In the genomic region with DNA sequence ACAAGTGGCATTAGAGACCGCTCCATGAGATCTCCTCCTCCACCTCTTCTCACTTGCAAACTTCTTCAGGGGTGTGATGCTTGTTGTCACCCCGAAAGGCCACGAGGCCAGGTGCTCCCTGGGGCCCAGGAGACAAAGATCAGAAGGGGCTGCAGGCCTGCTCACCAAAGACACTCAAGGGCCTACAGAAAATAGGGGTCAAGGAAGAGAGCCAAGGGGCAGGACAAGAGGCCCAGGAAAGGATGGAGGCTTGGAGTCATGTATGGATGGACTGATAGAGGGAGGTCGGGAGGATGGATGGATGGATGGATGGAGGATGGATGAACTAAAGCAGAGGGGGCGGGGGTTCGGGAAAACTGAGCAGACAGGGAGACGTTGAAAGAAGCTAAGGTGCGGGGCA, we compare ENCODE assay signal across 8 mouse cellular contexts. TPM values are rescaled to one million over a fixed set of nuclear protein-coding genes. Genes with fewer than 3 reads are reported as not detected.
A peak's percentile ranks its signal among the peaks of the same experiment; 100 is the strongest.
DNase-seq lines count a peak whose midpoint lies in the region; ATAC-seq and TF ChIP-seq lines count a peak whose summit lies in the region.

No protein-coding gene starts in this region.

- H3K27me3 ChIP-seq in testis, adult 2 months (ENCODE audit: control insufficient read depth, insufficient read depth, low read length): no peaks in the 10 kb centered on the region
- peaks cover 4% of the 10 kb centered on the region; the same call in 1 of the 2 replicates for H3K27me3 ChIP-seq in liver, embryonic 11.5 days (replicated peaks; ENCODE audit: control insufficient read depth, insufficient read depth, low read length)
- H3K27me3 ChIP-seq in stomach, postnatal 0 days (ENCODE audit: control insufficient read depth, insufficient read depth, low read length): no peaks in the 10 kb centered on the region

- peak overlapping the region; percentile 89 for H3K4me2 ChIP-seq in liver, embryonic 11.5 days
- H3K4me2 ChIP-seq in stomach, postnatal 0 days (replicated peaks; ENCODE audit: low read depth): peak overlapping the region; percentile 73

- TF ChIP-seq EP300 in stomach, postnatal 0 days (optimal IDR thresholded peaks at IDR 0.05): no peak

- peak; percentile 49 to 60 for DNase-seq in cerebellum, postnatal 14 days
- DNase-seq in cerebellum, postnatal 36 days: no peak
- no peak for DNase-seq in testis, postnatal 14 days (ENCODE audit: low spot score)
- DNase-seq in liver, embryonic 11.5 days (ENCODE audit: low spot score): no peak
- no peak for DNase-seq in stomach, postnatal 0 days (ENCODE audit: low spot score)
- no peak for DNase-seq in urinary bladder, postnatal 36 days (ENCODE audit: low spot score in 2 of 2)
- no peak for DNase-seq in right cerebral cortex, postnatal 14 days

- peak overlapping the region; percentile 91 for H3K4me3 ChIP-seq in testis, adult 2 months (ENCODE audit: control insufficient read depth, low read depth, low read length)
- H3K4me3 ChIP-seq in liver, embryonic 11.5 days (ENCODE audit: low read depth, low read length): peak overlapping the region; percentile 63
- peak overlapping the region; percentile 76 for H3K4me3 ChIP-seq in stomach, postnatal 0 days (ENCODE audit: low read depth, low read length)

- peak overlapping the region; percentile 75 for H3K9ac ChIP-seq in liver, embryonic 11.5 days (ENCODE audit: low read depth, low read length)
- peak overlapping the region; percentile 87 for H3K9ac ChIP-seq in stomach, postnatal 0 days (ENCODE audit: low read length)

- H3K9me3 ChIP-seq in liver, embryonic 11.5 days (ENCODE audit: control insufficient read depth, low read length): no peaks in the 10 kb centered on the region
- H3K9me3 ChIP-seq in stomach, postnatal 0 days (ENCODE audit: control insufficient read depth, low read length): no peaks in the 10 kb centered on the region

- TF ChIP-seq POLR2A in testis, adult 2 months (IDR thresholded peaks at IDR 0.05; ENCODE audit: control insufficient read depth, low read depth, low read length): no peak

- ATAC-seq in liver, embryonic 11.5 days (replicated peaks; ENCODE audit: low FRiP score): no peak
- no peak for ATAC-seq in stomach, postnatal 0 days (ENCODE audit: low FRiP score, low TSS enrichment)

- WGBS in liver, embryonic 11.5 days: 15% methylated on average over 8 of the region's 8 CpGs
- WGBS in stomach, postnatal 0 days: 5% methylated on average over 8 of the region's 8 CpGs

- H3K36me3 ChIP-seq in testis, adult 2 months (ENCODE audit: control insufficient read depth, insufficient read depth, low read length): no peaks in the 10 kb centered on the region
- peaks cover 18% of the 10 kb centered on the region for H3K36me3 ChIP-seq in liver, embryonic 11.5 days (ENCODE audit: control insufficient read depth, insufficient read depth, low read length)
- H3K36me3 ChIP-seq in stomach, postnatal 0 days (ENCODE audit: control insufficient read depth, insufficient read depth, low read length): no peaks in the 10 kb centered on the region; the same call in 1 of the 2 replicates

- H3K4me1 ChIP-seq in testis, adult 2 months (ENCODE audit: control insufficient read depth, insufficient read depth, low read length): peaks cover 14% of the 10 kb centered on the region
- peaks cover 16% of the 10 kb centered on the region for H3K4me1 ChIP-seq in liver, embryonic 11.5 days (replicated peaks; ENCODE audit: control insufficient read depth, insufficient read depth, low read length)
- peaks cover 5% of the 10 kb centered on the region; the same call in 1 of the 2 replicates for H3K4me1 ChIP-seq in stomach, postnatal 0 days (replicated peaks; ENCODE audit: control insufficient read depth, insufficient read depth)

- no peak overlapping the region for H3K27ac ChIP-seq in testis, adult 2 months (ENCODE audit: control insufficient read depth, insufficient read depth, low read depth, low read length)
- H3K27ac ChIP-seq in liver, embryonic 11.5 days (ENCODE audit: low read depth, low read length): no peak overlapping the region
- H3K27ac ChIP-seq in stomach, postnatal 0 days (replicated peaks): no peak overlapping the region

- no peak for TF ChIP-seq CTCF in testis, adult 2 months (IDR thresholded peaks at IDR 0.05; ENCODE audit: control insufficient read depth, insufficient read depth, insufficient replicate concordance, low read depth, low read length)
- TF ChIP-seq CTCF in stomach, postnatal 0 days (IDR thresholded peaks at IDR 0.05; ENCODE audit: low read depth): no peak

RNA-seq across cellular contexts. Expression of a gene that starts 1.2 kb away (rescaled TPM):
- polyA plus RNA-seq in testis, adult 2 months (2012; rRNA removed): 9.2 and 11.0 TPM in 2 replicates
- polyA plus RNA-seq in liver, embryonic 11.5 days (2014; fragmentation: Nextera tagmentation; extraction: Ambion mirVana): 8.7 and 8.9 TPM in 2 replicates
- polyA plus RNA-seq in stomach, postnatal 0 days (2015; fragmentation: Nextera tagmentation; extraction: Ambion mirVana): 4.3 and 4.8 TPM in 2 replicates

RNA-seq across cellular contexts. Expression of a gene that starts 8.5 kb away (rescaled TPM):
- 1.7 and 2.2 TPM in 2 replicates for polyA plus RNA-seq in testis, adult 2 months (2012; rRNA removed)
- polyA plus RNA-seq in liver, embryonic 11.5 days (2014; fragmentation: Nextera tagmentation; extraction: Ambion mirVana): 2.3 and 2.8 TPM in 2 replicates
- 5.5 TPM in 2 replicates for polyA plus RNA-seq in stomach, postnatal 0 days (2015; fragmentation: Nextera tagmentation; extraction: Ambion mirVana)

RNA-seq across cellular contexts. Expression of a gene that starts 16.9 kb away (rescaled TPM):
- 0.59 and 0.88 TPM in 2 replicates for polyA plus RNA-seq in testis, adult 2 months (2012; rRNA removed)
- polyA plus RNA-seq in liver, embryonic 11.5 days (2014; fragmentation: Nextera tagmentation; extraction: Ambion mirVana): 0.05 and 0.08 TPM in 2 replicates
- polyA plus RNA-seq in stomach, postnatal 0 days (2015; fragmentation: Nextera tagmentation; extraction: Ambion mirVana): 0.04 and 0.05 TPM in 2 replicates

RNA-seq across cellular contexts. Expression of a gene that starts 23.4 kb away (rescaled TPM):
- polyA plus RNA-seq in testis, adult 2 months (2012; rRNA removed): 1.1 and 2.2 TPM in 2 replicates
- polyA plus RNA-seq in liver, embryonic 11.5 days (2014; fragmentation: Nextera tagmentation; extraction: Ambion mirVana): 0.88 and 1.5 TPM in 2 replicates
- 3.0 and 3.5 TPM in 2 replicates for polyA plus RNA-seq in stomach, postnatal 0 days (2015; fragmentation: Nextera tagmentation; extraction: Ambion mirVana)

RNA-seq across cellular contexts. Expression of a gene that starts 47.2 kb away (rescaled TPM):
- 31.5 and 38.2 TPM in 2 replicates for polyA plus RNA-seq in testis, adult 2 months (2012; rRNA removed)
- 335 and 351 TPM in 2 replicates for polyA plus RNA-seq in liver, embryonic 11.5 days (2014; fragmentation: Nextera tagmentation; extraction: Ambion mirVana)
- polyA plus RNA-seq in stomach, postnatal 0 days (2015; fragmentation: Nextera tagmentation; extraction: Ambion mirVana): 159 and 166 TPM in 2 replicates

Comparison
In these comparisons a context has a peak if more than half of its experiments do, and no peak if none do; other contexts are left out.
1. DNase-seq: peak in cerebellum, postnatal 14 days (2 of 2); none in cerebellum, postnatal 36 days (0 of 2), testis, postnatal 14 days (single experiment), liver, embryonic 11.5 days (single experiment), stomach, postnatal 0 days (single experiment), urinary bladder, postnatal 36 days (0 of 2) and right cerebral cortex, postnatal 14 days (single experiment).
2. Peak in every context shown above with its lines, with median percentiles within 50 percentile points of each other: H3K4me3 ChIP-seq.